Mouse (Mus musculus) B cell, adult 2 months (primary cell): Measurements from ENCODE around the gene Ranbp3.

ENCODE experiments used
- DNase-seq, 2 experiments: peaks; one replicate each; pipeline ENCODE4 v3.0.0; 2022

Gene Ranbp3

DNA sequence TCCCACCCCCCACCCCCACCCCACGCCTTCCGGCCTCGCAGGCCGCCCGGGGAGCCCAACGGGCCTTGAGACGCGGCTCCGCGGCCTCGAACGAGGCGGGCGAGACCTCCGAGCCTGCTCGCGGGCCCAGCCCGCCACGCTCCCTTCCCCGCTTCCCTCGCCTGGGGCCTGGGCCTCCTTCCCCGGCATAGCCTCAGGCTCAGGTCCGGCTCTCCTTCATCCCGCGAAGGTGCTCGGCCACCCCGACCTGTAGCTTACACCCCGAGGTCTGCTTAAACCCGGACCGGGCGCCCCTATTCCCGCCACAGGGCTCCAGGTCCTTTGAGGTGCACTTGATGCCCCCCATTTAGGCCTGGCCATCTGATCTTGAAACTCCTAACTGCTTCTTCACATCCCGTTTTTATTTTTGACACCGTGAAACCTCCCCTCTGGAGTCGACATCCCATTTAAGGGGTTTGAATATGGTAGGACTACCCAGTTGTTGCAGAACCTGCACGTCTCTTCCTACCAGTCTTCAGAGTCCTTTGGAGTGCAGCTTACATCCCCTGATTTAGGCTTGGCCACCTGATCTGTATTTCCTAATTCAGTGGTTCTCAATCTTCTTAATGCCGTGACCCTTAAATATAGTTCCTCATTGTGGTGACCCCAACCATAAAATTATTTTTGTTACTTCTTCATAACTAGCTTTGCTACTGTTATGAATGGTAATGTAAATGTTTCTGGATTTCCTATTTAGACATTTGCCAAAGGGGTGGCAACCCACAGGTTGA lies 738 bp downstream of the Ranbp3 start:
- peak in 1 of 2 experiments; percentile 35 for DNase-seq

DNA sequence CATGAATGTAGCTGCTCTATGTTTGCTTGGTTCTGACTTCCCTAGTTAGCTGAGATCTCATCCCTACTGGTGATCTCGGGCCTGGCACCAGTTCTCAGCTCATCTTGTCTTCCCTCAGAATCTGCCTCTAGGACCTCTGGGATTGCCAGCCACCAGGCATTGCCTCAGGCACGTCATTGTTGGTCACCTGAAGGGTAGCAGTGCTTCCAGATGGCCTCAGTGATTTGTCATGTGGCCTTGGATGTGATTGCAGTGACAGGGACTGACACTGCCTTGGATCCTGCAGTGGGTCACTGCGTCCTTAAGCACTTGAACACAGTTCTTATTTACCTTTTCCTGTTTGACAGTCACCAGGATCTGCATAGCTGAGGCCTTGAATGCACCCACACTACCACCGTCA lies 8.7 kb downstream of the Ranbp3 start:
- DNase-seq = no peak

DNA sequence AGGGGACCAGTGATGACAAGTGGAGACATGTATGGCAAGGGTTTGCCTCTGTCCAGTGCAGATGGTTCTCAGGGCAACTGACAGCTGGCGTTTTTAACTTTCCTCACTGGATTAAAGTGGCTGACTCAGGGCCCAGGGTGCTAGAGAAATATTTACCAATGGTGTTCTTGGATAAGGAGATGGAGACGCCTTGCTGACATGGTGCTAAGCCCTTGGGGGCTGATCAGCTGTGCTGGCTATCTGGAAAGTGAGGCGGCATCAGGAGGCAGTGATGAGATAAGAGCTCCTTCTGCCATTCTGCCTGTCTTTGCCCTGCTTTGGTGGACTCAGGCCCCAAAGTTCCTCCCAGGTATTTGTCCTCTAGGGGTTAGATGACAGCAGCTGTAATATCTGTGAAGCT lies 9.8 kb downstream of the Ranbp3 start:
- no peak for DNase-seq

DNA sequence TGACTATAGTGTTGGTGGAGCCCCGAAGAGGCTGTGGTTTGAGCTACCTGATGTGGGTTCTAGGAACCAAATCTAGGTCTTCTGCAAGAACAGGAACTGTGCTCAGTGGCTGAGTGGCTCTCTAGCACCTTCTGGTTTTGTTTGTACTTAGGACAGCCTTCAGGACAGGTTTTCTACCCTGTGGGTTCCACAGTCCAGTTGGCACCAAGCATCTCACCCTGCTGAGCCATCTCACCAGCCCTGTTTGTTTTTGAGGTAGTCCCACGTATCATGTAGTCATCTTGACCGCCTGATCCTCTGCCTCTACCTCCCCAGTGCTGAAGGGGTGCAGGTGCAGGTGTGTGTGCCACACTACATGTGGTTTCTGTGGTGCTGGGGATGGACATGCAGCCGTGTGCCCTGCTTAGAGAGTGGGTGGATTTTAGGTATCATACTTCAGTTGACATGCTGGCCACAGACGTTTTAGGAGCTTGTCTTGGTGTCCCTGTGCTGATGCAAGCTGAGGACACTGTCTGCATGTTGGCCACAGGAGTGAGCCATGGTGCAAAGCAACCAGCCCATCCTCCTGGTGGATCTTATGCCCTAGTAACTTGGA lies 10.5 kb downstream of the Ranbp3 start:
- no peak for DNase-seq

DNA sequence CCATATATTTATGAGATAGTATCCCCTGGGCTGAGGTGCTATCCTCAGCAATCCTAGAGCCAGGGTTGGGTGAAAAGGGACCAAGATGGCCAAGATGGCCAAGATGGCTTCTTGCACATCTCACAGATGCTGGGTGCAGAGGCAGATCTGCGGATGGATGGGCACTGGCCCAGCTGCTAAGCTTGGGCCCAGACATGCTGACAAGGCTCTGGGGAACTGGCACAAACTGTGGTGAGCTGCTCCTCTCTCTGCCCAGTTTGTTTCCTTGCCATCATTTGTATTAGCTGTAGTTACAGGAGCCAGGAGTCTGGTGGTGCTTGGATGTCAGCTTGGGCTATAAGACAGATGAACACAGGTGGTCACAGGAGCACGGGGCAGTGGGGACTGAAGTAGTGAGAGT lies 11.6 kb downstream of the Ranbp3 start:
- DNase-seq = no peak

DNA sequence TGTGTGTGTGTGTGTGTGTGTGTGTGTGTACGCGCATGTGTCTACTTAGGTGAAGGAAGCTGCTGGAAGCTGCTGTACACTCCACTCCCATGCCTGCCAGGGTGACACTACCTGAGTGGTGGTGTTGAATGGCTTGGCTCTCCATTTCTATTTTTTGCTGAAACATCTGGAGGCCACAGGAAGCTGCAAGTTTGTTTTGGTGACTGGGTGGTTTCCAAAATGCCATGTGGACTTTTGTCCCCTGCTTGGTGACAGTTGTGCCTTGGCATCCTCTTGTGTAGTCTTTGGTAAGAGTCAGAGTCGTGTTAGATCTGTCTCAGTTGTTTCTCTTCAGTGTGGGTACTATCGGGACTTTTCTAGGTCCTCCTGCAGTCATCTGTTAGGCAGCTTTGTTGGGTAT lies 13.7 kb downstream of the Ranbp3 start:
- no peak for DNase-seq

DNA sequence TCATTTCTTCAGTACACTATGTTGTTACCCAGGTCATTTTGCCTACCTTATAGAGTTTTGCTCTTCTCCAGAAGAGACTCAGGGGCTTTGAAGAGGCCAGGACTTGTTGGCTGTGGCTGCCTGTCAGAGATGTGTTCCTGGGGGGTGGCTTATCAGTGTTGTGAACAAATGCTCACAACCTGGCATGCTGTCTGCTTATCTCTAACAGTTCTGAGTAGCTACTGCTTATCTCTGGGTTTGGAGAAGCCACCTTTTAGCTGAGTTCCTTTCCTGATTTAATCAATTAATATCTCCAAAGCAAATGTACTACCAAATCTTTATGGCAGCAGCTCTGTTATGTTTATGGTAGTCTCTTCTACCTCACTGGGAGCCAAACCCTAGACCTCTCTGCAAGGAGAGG lies 15.0 kb downstream of the Ranbp3 start:
- DNase-seq = no peak

DNA sequence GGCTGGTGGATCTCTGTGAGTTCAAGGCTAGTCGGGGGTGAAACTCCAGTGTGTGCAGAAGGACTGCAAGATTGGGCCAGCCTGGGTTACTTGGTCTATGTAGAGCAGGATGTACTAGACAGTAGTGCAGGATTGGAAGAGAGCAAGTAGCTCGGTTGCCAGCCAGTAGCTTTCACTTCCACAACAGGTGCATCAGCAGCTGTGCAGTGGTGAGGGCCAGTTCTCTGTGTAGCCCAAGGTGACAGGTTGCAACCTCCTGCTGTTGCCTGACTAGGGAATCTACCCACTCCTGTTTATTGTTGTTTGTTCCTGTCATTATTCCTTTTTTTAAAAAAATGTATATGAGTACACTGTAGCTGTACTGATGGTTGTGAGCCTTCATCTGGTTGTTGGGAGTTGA lies 15.6 kb downstream of the Ranbp3 start:
- no peak for DNase-seq

DNA sequence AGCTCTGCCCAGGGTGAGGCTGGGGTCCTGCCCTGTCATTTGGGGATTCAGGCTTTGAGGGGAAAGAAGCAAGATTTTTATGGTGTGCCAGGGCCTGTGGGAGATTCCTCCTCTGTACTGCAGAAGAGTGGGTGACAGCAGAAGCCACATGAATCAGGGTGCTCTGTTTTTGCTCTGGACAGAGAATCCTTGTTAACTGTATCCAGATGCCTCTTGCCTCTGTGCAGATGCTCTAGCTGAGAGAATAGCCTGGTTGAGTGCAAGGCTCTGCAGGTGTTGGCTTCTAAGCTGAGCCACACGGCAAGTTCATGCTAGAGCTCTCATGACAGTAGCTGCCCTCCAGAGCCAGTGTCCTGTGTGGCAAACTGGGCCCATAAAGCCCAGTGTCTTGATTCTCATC lies 20.3 kb downstream of the Ranbp3 start:
- no peak for DNase-seq

DNA sequence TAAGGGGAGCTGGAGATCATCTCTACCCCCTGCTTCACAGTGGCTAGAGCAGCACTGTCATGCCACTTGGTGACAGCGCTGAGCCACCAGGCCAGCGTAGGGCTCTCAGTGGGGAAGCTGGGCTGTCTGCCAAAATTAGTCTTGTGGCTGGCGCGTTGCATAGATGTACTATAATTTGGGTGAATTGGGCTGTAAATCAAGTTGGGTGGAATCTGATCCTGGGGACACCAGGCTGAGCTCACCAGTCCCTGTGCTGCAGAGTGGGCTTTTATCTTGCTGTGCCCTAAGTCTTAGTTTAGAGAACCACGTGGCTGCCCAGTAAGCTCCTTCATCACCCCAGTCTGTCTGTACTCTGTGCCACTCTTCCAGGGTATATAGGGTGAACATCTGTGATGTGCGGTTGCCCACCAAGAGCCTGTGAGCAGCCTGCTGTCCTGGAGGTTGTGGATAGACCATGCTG lies 20.8 kb downstream of the Ranbp3 start:
- no peak for DNase-seq

DNA sequence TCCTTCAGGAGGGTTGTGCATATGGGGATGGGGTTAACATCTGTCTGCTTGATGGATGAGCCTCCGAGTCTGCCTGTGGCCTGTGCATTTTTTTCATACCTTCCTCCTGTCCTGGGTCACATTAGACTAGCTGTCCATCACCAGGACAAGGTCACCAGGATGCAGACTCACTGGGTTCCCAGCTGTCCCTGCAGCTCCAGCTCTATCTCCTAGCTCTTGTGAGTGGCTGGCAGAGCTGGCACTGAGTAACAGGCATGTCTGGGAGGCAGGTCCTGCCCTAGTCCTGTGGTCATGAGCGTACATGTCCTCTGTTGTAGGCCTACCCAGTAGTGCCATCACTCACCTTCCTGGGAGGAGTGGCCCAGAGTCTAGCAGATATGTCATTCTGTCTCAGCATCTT lies 27.4 kb downstream of the Ranbp3 start:
- DNase-seq = no peak

DNA sequence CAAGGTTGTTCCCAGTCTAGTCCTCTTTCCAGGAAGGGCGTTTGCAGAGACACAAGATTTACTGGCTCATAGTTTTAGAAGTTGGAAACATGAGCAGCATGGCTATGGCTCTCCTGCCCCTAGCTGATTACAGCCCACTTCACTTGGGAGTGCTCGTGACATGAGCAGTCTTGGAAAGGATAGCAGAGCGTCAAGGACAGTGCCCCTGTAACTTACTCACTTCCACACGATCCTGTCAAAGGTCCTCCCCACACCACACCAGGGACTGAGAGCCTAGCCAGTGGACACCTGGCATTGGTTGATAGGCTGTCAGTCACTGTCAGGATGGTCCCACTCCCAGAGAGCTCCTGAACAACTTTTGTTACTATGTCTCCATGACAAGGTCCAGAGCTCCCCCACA lies 29.9 kb downstream of the Ranbp3 start:
- DNase-seq = no peak

DNA sequence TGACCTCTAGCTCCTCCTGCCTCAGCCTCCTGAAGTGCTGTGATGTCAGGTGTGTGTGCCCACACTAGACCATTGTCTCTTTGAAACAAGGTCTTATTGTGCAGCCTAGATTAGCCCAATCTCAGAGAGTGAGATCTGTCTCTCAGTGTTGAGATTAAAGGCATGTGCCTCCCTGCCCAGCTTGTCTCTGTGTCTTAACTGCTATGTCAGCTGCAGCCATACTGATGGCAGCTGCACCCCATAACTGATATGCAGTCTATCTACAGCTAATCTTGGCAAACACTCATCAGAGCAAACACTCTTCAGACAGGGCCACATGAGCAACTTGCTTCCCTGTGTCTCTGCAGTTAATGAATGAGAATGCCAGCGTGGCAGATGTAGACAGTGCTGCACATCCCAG lies 33.4 kb downstream of the Ranbp3 start:
- DNase-seq = no peak

DNA sequence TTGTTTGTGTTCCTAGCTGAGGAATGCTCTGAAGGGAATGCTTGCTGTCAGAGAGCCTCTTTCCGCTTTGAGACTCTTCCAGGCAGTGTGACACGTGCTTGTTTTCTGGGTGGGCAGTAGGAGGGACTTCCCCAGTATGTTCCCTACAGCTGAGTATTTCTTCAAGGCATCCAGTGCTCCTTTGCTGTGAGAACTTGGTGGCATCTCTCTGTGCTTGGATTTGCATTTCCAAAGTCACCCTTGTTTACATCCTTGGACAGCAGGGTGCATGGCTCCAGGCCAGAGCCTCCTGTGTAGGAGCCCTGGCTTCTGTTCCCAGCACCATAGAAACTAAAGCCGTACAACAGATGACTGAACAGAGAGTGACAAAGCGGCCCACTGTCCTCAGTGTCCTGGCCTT lies 35.6 kb downstream of the Ranbp3 start:
- no peak for DNase-seq

DNA sequence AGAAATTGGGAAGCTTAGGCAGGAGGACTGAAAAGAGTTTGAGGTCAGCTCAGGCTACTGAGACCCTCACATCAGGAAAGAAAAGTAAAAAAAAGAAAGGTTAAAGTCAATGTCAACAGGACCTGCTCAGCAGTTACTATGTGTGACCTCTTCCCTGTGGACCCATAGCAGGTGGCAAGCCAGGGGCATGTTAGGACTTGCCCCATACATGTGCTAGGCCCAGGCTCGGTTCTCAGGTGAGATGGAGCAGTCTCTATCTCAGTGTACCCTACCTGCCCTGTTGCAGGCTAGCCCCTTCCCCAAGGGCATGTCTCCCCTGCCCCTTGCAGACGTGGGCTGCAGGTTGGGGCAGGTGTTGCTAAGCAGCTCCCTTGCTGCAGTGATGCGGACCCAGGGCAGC lies 36.6 kb downstream of the Ranbp3 start:
- DNase-seq = no peak

DNA sequence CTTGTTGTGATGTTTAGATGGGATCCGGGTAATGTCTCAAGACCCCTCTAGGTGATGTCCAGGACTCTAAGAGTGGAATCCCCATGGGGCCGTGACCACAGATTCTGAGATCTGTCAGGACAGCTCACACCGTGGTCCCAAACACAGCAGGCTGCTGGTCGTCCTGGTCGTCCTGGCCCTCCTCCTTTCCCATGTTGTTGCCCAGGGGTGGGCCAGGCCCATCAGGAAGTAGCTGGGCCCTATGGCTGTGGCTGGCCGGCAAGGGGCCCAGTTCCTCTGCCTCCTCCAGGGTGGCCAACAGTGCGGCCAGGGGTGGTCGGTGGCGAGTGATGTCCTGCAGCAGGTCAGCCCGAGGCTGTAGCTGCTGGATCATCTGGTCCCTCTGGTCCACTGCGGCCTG lies 42.3 kb downstream of the Ranbp3 start:
- DNase-seq = no peak

DNA sequence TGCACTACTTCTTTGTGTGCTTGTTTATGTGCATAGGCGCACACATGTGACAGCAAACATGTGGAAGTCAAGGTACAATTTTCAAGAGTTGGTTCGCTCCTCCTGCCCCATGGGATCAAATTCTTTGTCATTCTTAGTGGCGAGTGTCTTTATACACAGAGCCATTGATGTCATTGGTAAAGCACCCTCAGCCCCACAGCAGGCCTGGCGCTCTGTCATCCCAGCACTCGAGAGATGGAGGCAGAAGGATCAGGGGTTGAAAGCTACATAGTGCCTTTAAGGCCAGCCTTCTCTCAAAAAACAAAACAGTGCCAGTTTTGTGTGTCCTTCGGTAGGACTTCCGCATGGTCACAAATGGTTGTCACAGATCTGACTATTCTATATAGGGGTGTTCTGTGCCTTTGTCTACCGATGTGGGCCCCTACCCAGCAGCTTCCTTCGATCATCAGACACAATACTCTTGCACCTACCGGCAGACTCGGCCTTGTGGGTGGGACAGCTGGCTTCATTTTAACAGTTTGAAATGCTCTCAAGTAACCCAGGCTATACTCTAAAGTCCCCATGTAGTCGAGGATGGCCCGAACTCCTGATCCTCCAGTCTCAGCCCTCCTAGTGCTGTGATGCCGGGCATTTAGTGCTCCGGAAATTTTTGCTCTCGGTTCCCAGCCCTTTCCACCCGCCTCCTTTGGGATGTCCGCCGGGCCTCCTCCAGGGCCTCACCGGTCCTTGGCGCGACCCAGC lies 43.0 kb downstream of the Ranbp3 start:
- DNase-seq = no peak

DNA sequence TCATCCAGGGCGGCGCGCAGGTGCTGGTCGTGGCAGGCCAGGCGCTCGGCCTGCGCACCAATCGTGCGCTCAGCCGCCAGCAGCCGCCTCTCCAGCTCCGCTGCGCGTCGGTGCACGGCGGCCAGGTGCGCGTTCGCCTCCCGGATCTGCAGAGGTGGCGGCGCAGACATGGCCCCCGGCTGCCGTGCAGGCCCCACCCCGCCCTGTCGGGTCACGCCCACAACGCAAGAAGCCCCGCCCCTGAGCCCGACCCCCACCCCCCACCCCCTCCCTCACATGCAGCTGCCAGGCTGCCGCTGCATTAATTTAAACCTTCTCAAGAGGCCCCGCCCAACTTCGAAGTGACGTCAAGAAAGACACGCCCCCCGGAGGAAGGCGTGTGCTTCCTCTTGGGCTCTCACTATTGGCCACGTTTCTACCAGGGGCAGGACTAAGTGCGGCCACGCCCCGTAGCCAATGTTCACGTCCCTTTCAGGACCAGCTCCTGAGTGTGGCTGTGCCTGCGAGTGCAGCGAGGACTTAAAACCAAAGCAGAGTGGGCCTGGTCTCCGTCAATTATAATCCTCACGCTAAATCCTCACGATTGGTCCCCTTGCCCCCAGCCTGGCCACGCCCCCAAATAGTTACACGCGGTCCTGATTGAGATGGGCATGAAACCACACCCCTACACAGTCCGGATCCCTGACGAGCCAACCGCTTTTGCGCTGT lies 43.7 kb downstream of the Ranbp3 start:
- peak; percentile 98 to 99 for DNase-seq

DNA sequence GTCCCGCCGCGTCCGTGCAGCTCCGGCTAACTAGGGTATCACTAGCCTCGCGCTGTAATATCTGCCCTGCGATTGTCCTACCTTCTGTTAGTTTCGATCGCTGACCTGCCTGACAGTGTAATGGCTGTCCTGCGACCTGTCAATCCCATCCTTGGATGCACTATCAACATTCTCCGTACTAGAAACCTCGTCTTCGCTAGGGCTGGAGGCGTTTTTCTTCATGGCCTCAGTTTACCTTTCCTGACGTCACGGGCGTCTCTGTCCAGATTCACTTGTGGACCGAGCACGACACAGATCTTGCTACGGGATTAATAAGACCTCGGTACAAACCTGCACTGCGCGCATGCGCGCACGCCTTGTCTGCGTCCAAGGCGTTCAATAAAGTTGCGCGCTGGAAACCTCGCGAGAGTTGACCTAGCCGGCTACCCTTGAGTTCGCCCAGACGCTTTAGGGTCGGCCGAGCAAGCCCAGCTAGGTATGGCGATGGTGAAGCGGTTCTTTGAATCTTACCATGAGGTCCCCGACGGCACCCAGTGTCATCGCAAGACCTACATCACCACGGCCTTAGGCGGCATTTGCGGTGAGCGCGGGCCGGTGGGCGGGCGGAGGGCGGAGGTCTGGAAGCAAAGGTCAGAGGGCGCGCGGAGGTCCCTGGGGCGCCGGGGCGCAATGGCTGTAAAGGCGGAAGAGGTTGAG lies 44.4 kb downstream of the Ranbp3 start, which contains the start of the genes Ndufa11 and Vmac:
Gene Ndufa11, plus strand, starts transcription at position 405 of the 696 bp plus-strand sequence.
Gene Vmac, minus strand, starts transcription at position 660 of the 696 bp plus-strand sequence.
- DNase-seq = peak; percentile 93 to 94

DNA sequence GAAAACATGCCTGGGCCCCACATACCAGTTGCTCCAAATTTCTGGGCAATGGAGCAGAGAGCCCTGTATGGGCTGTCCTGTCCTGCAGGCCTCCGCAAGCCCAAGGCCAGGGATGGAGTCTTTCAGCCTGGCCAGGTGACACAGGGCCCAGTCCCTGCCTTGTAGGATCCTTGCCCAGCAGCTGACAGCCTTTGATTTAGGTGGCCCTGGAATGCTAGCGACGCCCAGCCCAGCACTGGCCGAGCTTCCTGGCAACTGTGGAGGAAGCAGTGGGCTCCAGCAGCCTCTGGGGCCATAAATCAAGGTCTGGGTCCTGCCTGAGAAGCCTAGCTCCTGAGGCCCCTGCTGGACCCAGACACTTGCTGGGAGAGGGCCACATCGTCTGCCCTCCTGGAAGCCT lies 49.3 kb downstream of the Ranbp3 start:
- no peak for DNase-seq

DNA sequence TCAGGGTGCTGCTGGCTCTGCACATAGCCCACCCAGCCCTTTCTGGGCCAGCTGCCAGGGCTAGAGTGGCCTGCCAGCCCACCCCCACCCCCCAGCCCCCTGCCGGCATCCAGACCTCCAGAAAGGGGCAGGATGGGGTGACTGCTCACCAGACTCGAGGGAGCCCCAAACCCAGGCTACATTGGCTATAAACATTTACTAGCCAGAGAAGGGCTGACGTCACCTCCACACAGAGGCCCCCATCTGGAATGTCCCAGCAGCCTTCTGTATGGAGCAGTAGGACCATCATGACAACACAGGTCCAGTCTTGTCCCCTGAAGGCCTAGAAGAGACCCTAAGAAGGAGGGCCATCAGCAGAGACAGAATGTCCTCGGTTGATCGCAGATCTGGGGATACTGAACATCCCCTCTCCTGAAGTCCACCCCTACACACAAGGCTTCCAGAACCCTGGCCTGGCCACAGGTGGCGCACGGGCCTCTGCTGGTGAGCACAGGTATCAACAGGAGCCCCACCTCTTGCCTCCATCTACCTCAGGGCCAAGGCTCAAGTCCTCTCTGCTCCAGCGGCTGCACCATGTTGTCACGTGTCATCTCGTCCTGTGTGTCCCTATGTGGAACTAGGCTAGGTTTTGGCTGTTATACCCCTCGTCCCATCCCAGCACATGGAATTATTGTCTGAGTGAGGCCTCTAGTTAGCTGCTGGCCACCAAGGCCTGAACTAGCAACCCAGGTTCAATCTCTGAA lies 50.5 kb downstream of the Ranbp3 start:
- DNase-seq = no peak
